Mouse (Mus musculus) midbrain, embryonic 10.5 days (tissue): ENCODE results near the gene Hbs1l. TPM values are rescaled to one million over a fixed set of nuclear protein-coding genes. Genes with fewer than 3 reads are reported as not detected.

Source experiments
- DNase-seq: peaks from one replicate; pipeline ENCODE4 v3.0.0-alpha.2; 2017; ENCODE audit warnings: low spot score
- H3K27ac ChIP-seq: fragments of 300-500 bp; sonication (generic); replicated peaks from 2 replicates; pipeline ENCODE4 v1.5.1; 2016; ENCODE audit warnings: mild to moderate bottlenecking
- H3K27me3 ChIP-seq: fragments of 300-500 bp; sonication (generic); 2 replicates; pipeline ENCODE4 v1.6.1; 2016; ENCODE audit warnings: low read depth, mild to moderate bottlenecking; ENCODE audit not compliant: poor library complexity, severe bottlenecking
- H3K36me3 ChIP-seq: fragments of 300-500 bp; sonication (generic); 2 replicates; pipeline ENCODE4 v1.6.1; 2016; ENCODE audit warnings: mild to moderate bottlenecking, moderate library complexity
- H3K4me1 ChIP-seq: fragments of 300-500 bp; sonication (generic); 2 replicates; pipeline ENCODE4 v1.6.1; 2016
- H3K4me3 ChIP-seq: fragments of 300-500 bp; sonication (generic); 2 replicates; pipeline ENCODE4 v1.5.1; 2016; ENCODE audit warnings: mild to moderate bottlenecking, moderate library complexity
- H3K9me3 ChIP-seq: fragments of 300-500 bp; sonication (generic); replicated peaks from 2 replicates; pipeline ENCODE4 v1.6.1; 2016; ENCODE audit warnings: mild to moderate bottlenecking
- WGBS: fragments of 180-500 bp; shearing (Covaris S2); methylation state at CpG from one replicate; pipeline ENCODE4 v1.1.7; 2016; 5-methylcytosine and 5-hydroxymethylcytosine counted together
- polyA plus RNA-seq: library from polyadenylated mRNA; unstranded; fragments of >200 nt; fragmentation: Nextera tagmentation; extraction: Ambion mirVana; gene quantifications from 2 replicates; pipeline ENCODE4 v1.2.1, GENCODE M21; 2016

Gene Hbs1l
- polyA plus RNA-seq, 1 experiment from 2014 or later: 136 TPM

DNA sequence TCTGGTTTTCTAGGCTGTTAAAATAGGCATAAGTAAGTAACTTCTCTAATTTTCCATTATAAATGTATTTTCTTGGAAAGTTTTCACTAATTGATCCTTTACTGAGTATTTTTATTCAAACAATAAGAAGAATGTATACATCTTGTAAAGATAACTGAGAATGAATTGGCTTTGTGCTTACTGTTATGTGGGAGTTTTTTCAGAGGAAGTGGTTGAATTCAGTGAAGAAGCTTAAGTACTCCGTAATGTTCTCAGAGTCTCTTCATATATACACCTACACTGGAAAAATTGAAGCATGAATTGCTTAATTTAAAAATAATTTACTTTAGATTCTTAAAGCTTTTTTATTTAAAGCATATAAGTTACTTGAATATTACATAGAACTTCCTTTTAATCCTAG, 23.2 kb downstream of the Hbs1l start:
- no peak for DNase-seq
- Histone ChIP-seq H3K27me3 (no peaks in the 10 kb centered on the region), H3K4me3 (no peak overlapping the region), H3K4me1 (no peaks in the 10 kb centered on the region), H3K27ac (no peak overlapping the region), H3K9me3 (no peaks in the 10 kb centered on the region), H3K36me3 (peaks cover 24% of the 10 kb centered on the region)
- WGBS: 93% methylated on average over 1 of the region's 1 CpGs

DNA sequence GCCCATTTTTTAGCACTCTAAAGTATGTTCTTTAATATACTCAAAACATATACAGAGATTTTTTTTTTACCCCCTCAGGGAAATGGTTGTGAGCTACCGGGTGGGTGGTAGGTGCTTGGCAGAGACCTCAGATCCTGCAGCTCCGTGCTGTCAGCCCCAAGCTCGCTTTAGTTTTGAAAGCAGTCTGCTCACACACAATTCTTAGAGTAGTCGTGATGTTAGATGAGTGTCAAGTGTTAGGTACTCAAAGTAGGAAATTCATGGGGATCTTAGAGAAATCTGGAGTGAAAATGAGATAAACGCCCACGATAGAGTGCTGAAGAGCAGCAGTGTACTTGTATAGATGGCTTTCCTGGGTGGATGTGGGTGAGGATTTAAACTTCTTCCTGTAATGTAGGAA, 24.8 kb downstream of the Hbs1l start:
- Histone ChIP-seq H3K9me3 (no peaks in the 10 kb centered on the region), H3K27ac (no peak overlapping the region), H3K27me3 (no peaks in the 10 kb centered on the region), H3K4me3 (no peak overlapping the region), H3K36me3 (peaks cover 22% of the 10 kb centered on the region), H3K4me1 (no peaks in the 10 kb centered on the region)
- WGBS: 91% methylated on average over 6 of the region's 6 CpGs
- no peak for DNase-seq

DNA sequence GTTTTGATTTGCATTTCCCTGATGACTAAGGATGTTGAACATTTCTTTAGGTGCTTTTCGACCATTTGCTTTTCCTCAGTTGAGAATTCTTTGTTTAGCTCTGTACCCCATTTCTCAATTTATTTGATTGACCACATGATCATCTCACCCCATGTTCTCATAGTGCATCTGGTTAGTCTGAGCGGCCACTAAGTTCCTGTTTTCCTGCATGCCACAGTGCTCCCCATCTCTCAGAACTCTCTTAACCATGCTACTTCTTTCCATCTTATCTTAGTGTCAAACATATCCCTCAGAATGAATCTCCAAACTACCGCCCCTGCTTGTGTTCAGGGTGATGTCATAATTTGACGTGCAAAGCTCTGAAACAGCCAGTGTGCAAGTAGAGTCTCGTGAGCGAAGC, 30.6 kb downstream of the Hbs1l start:
- no peaks in the 10 kb centered on the region for H3K9me3 ChIP-seq
- H3K4me3 ChIP-seq: no peak overlapping the region
- peaks cover 23% of the 10 kb centered on the region for H3K36me3 ChIP-seq
- H3K4me1 ChIP-seq: no peaks in the 10 kb centered on the region
- no peak overlapping the region for H3K27ac ChIP-seq
- H3K27me3 ChIP-seq: no peaks in the 10 kb centered on the region
- no peak for DNase-seq
- WGBS: 94% methylated on average over 6 of the region's 6 CpGs

DNA sequence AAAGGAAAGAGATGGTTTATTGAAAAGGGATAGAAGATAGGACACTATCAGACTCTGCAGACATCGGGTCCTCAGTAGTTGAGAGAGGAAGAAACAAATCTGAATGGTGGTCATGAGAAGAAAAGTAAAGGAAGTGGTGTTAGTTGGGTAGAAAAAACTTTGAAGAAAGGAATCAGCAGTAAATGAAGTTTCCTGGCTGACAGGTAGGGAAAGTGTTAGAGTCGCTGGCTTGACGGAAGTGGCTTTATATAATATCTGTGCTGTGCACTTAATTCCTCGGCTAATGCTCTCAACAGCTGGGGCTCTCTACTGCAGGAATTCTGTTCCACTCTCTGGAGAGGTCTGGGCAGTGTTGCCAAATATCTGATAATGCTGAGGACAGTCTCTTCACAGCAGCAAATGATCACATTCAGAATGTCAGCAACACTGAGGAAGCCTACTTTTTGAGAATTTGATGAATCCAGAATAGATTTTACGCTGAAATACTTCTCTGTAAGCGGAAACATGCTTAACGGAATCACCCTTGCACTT, 31.9 kb downstream of the Hbs1l start:
- no peak overlapping the region for H3K27ac ChIP-seq
- DNase-seq: no peak
- peaks cover 37% of the 10 kb centered on the region for H3K36me3 ChIP-seq
- 91% methylated on average over 7 of the region's 7 CpGs for WGBS
- H3K27me3 ChIP-seq: no peaks in the 10 kb centered on the region
- no peak overlapping the region for H3K4me3 ChIP-seq
- H3K9me3 ChIP-seq: no peaks in the 10 kb centered on the region
- H3K4me1 ChIP-seq: no peaks in the 10 kb centered on the region

DNA sequence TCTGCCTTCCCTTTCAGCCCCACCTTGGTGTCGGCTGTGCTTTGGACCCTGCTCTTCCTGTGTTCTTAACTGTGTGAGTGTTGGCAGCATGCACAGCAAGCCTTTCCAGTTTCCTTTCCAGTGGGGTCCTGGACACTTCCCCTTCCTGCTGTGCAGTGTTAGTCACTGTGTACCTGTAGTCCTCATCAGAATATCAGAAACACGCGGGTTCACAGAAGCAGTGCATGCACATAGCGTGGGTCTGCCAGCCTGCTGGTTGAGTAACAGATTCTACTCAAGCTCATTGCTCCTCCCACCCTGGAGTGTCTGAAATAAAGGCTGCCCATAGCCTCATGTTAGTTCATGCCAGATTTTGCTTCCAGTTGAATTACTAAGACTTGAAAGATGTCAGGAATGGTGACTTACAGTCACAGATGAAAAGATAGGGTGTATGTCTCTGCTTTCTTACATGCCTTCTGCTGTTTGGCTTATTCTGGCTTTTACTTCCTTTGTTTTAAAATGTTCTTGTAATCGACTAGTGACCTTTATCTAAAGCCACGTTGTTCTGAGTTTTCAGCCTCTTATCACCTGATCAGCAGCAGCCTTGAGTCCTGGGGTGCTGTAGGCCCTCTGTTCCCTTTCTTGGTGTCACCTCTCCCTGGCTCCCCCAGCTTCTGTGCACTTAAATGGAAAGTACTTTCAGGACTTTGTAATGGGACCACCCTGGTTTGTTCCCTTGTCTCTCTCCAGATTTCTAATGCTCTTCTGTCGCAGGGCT, 38.7 kb downstream of the Hbs1l start:
- no peaks in the 10 kb centered on the region for H3K4me1 ChIP-seq
- DNase-seq: no peak
- H3K27me3 ChIP-seq: no peaks in the 10 kb centered on the region
- peaks cover 7% of the 10 kb centered on the region; the same call in 1 of the 2 replicates for H3K9me3 ChIP-seq
- H3K27ac ChIP-seq: no peak overlapping the region
- no peak overlapping the region for H3K4me3 ChIP-seq
- WGBS: 86% methylated on average over 7 of the region's 7 CpGs
- peaks cover 86% of the 10 kb centered on the region for H3K36me3 ChIP-seq

DNA sequence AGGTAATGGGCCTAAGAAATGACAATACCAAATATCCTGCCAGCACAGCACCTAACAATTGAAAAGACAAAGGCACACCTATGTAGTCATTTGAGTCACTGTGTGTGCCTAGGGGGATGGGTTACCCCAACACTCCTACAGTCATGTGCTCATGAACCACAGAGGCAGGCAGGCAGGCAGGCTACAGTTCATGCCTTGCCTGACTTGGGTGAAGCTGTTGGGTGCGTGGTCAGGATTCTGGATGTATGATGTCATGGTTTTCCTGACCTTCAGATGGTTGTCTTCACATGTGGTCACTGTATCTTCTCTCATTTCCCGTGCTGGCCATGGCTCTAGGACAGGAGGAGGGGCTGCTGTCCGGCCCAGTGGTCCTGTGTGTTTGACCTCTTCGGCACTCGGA, 39.8 kb downstream of the Hbs1l start:
- 95% methylated on average over 5 of the region's 5 CpGs for WGBS
- Histone ChIP-seq H3K9me3 (peaks cover 7% of the 10 kb centered on the region; the same call in 1 of the 2 replicates), H3K27me3 (no peaks in the 10 kb centered on the region), H3K36me3 (peaks cover 87% of the 10 kb centered on the region), H3K4me1 (no peaks in the 10 kb centered on the region), H3K4me3 (no peak overlapping the region), H3K27ac (no peak overlapping the region)
- DNase-seq: no peak

DNA sequence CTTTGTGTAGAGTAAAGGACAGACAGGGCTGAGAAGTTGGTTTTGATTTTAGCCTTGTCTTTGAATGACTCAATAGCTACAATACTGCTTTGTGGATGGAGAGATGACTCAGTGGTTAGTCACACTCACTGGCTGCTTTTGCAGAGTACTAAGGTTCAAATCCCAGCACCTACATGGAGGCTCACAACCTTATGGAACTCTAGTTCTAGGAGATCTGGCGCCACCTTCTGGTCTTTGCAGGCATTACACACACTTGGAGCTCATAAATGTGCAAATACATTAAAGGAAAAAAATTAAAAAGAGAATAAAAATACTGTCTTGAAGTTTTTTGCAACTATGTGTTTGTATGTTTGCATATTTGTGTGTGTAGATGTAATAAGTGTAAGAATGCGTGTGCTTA, 41.4 kb downstream of the Hbs1l start:
- Histone ChIP-seq H3K27ac (no peak overlapping the region), H3K4me3 (no peak overlapping the region), H3K9me3 (peaks cover 7% of the 10 kb centered on the region; the same call in 1 of the 2 replicates), H3K27me3 (no peaks in the 10 kb centered on the region), H3K4me1 (no peaks in the 10 kb centered on the region), H3K36me3 (peaks cover 87% of the 10 kb centered on the region)
- no peak for DNase-seq
- WGBS: 60% methylated on average over 2 of the region's 2 CpGs

DNA sequence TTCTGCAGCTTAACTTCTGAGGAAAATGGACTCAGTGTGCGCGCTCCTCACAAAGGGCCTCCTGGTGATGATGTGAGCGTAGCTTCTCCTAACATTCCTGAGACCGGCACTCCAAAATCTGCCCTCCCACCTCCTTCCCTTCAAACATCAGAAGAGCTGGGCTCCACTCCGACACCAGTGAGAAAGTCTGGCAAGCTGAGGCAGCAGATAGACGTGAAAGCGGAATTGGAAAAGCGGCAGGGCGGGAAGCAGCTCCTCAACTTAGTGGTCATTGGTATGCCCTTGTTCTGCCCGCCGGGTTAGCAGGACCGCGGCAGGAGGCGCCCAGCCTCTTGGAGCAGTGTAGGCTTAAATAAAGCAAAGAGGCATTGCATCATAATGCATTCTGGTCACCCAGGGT, 45.9 kb downstream of the Hbs1l start:
- DNase-seq: no peak
- peaks cover 81% of the 10 kb centered on the region for H3K36me3 ChIP-seq
- WGBS: 86% methylated on average over 14 of the region's 14 CpGs

DNA sequence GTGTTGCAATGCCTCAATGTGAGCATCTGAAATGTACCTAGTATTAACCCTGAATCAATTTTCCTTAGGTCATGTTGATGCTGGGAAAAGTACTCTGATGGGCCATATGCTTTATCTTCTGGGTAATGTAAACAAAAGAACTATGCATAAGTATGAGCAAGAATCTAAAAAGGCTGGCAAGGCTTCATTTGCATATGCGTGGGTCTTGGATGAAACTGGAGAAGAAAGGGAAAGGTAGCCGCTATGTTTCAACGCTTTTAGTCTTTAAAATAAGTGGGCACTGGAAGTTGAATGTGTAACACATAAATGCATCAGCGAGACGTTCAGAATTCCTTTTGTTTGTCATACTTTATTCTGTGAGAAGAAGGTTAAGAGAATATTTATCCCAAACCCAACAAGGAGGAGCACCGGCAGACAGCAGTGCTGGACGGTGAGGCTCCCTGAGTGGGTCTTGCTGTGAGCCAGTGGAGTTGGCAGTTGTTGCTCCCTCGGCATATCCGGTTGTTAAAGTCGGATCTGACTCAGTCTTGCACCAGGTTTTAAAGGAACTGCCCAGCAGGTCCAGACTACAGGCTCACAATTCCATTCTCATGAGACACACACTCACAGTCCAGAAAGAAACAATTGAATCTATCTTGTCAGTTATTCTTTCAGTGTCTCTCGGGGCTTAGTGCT, 46.7 kb downstream of the Hbs1l start:
- H3K27me3 ChIP-seq: no peaks in the 10 kb centered on the region
- no peaks in the 10 kb centered on the region for H3K4me1 ChIP-seq
- H3K4me3 ChIP-seq: no peak overlapping the region
- 95% methylated on average over 11 of the region's 11 CpGs for WGBS
- H3K27ac ChIP-seq: no peak overlapping the region
- no peaks in the 10 kb centered on the region for H3K9me3 ChIP-seq
- DNase-seq: no peak
- H3K36me3 ChIP-seq: peaks cover 81% of the 10 kb centered on the region

More for the DNA sequence above, 45.9 kb downstream of the Hbs1l start:
- Histone ChIP-seq H3K9me3 (peaks cover 5% of the 10 kb centered on the region; the same call in 1 of the 2 replicates), H3K4me3 (no peak overlapping the region), H3K4me1 (no peaks in the 10 kb centered on the region), H3K27me3 (no peaks in the 10 kb centered on the region), H3K27ac (no peak overlapping the region)

DNA sequence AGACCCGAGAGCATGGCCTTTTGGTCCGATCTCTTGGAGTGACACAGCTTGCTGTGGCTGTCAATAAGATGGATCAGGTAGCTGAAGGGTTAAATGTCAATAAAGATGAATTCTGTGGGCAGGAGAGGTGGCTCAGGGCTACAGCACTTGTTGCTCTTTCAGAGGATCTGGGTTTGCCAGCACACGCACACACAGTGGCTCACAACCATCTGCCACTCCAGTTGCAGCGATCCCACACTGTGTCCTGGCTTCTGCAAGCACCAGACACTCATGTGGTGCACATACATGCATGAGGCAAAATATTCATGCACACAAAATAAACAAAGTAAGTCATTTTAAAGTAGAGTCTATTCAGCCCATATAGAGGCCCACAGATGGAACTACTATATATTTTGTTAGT, 51.6 kb downstream of the Hbs1l start:
- peaks cover 70% of the 10 kb centered on the region for H3K36me3 ChIP-seq
- H3K27me3 ChIP-seq: no peaks in the 10 kb centered on the region
- peaks cover 4% of the 10 kb centered on the region; the same call in 1 of the 2 replicates for H3K4me1 ChIP-seq
- H3K9me3 ChIP-seq: no peaks in the 10 kb centered on the region
- H3K27ac ChIP-seq: no peak overlapping the region
- WGBS: 91% methylated on average over 4 of the region's 4 CpGs
- no peak overlapping the region for H3K4me3 ChIP-seq
- no peak for DNase-seq

DNA sequence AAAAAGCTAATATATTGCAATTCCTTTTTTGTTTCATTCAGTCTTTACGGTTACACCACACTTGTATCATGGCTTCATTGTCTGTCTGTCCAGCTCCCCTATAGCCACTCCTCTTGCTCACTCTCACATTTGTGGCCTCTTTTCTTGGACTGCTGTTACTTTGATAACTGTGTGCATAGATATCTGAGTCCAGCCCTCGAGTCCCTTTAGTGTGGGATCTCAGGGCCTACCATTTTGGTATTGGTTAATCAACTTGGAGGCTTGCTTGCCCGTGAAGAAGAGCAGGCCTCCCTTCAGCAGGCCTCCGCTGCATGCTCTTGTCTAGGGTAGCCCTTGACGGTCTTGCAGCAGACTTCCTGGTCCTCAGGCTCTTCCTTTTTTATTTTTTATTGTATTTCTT, 53.7 kb downstream of the Hbs1l start:
- Histone ChIP-seq H3K27me3 (no peaks in the 10 kb centered on the region), H3K27ac (no peak overlapping the region), H3K4me3 (no peak overlapping the region), H3K9me3 (no peaks in the 10 kb centered on the region), H3K4me1 (peaks cover 4% of the 10 kb centered on the region; the same call in 1 of the 2 replicates), H3K36me3 (peaks cover 77% of the 10 kb centered on the region)
- no peak for DNase-seq
- WGBS: 94% methylated on average over 5 of the region's 5 CpGs

DNA sequence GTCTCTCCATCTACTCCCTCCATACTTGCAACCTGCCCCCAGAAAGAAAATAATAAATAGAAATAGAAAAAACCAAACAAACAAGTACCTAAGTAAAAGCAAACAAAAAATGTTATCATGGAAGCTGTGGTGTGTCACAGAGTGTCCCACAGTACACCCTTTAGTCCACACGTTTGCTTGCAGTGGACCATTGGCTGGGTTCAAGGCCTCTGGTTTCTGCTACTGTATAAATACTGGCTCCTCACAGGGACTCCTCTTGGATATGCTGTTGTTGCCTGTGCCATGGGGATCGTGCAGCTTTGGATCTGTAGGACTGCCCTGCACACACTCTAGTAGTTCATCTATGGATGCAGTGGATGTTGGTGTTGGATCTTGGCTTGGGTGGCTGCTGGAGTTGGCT, 54.2 kb downstream of the Hbs1l start:
- Histone ChIP-seq H3K27me3 (no peaks in the 10 kb centered on the region), H3K4me1 (peaks cover 4% of the 10 kb centered on the region; the same call in 1 of the 2 replicates), H3K27ac (no peak overlapping the region), H3K36me3 (peaks cover 79% of the 10 kb centered on the region), H3K4me3 (no peak overlapping the region), H3K9me3 (no peaks in the 10 kb centered on the region)
- 94% methylated on average over 2 of the region's 2 CpGs for WGBS
- DNase-seq: no peak
